Mouse (Mus musculus): ENCODE results near the gene Ncf1.

GRCm38 (mm10) chr5:134225110-134225901 is 4.1 kb downstream of the Ncf1 start:
- TF ChIP-seq CHD2 (IDR thresholded peaks at IDR 0.05; ENCODE audit: low read length) (no peak; the same call in 1 of the 2 replicates), IRF4 (IDR thresholded peaks at IDR 0.05; ENCODE audit: low read depth, low read length) (no peak), UBTF (IDR thresholded peaks at IDR 0.05; ENCODE audit: low read depth, low read length) (no peak), POLR2A (IDR thresholded peaks at IDR 0.05; ENCODE audit: low read depth, low read length) (peak; percentile 44; the same call in 1 of the 2 replicates), MAX (IDR thresholded peaks at IDR 0.05; ENCODE audit: low read length) (no peak), NRF1 (IDR thresholded peaks at IDR 0.05; ENCODE audit: low read depth, low read length) (no peak), ZC3H11A (IDR thresholded peaks at IDR 0.05; ENCODE audit: low read depth, low read length) (no peak), USF1 (IDR thresholded peaks at IDR 0.05; ENCODE audit: low read depth, low read length) (no peak), CTCF (conservative IDR thresholded peaks at IDR 0.05 in 1 of 2, IDR thresholded peaks at IDR 0.05 in 1 of 2; ENCODE audit: low read depth in 2 of 2, low read length in 2 of 2) (no peak), EP300 (IDR thresholded peaks at IDR 0.05; ENCODE audit: low read length) (no peak), TCF12 (IDR thresholded peaks at IDR 0.05; ENCODE audit: low read depth, low read length) (no peak), MXI1 (IDR thresholded peaks at IDR 0.05; ENCODE audit: low read depth, low read length) (no peak), ZNF384 (IDR thresholded peaks at IDR 0.05; ENCODE audit: low read depth, low read length) (peak; percentile 79), NELFE (IDR thresholded peaks at IDR 0.05; ENCODE audit: low read depth, low read length) (no peak)
